Mouse (Mus musculus): Measurements from ENCODE around the gene Foxn3. TPM values are rescaled to one million over a fixed set of nuclear protein-coding genes. Genes with fewer than 3 reads are reported as not detected.

Gene Foxn3
- polyA plus RNA-seq, 1 experiment = 5.8 TPM

DNA sequence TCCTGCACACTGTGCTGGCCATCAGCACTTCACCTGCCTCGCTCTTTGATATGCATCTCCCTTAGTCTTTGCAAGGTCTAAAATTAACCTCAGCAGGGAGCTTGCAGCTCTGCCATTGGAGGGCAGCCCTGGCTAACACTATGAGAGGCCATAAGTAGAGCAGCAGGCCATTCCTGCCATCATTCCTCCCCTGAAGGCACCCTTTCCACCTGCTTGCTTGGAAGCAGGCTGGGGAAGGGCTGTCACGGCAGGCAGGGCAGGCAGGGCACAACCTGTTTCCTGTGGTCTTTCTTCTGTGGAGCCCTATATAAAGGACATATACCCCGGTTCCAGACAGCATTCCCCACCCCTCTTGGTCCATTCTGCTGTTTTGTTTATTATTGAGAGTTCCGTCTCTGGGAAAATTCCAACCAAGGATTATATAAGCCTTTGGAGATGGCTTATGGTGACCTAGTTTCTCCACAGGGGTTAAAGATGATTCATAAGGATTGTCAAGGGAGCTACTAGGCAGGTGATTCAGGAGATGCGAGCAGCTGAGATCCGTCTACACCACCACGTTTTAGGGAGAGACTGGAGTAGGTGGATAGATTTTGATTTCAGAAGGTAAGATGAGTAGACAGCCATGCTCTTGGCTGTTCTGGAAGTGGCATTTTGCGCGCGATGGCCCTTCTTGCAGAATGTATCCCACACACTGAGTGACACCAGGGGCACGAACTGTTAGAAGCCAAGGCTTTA, 347.7 kb downstream of the Foxn3 start:
- Histone ChIP-seq H3K4me2 (ENCODE audit: low read depth) (no peak overlapping the region), H3K79me2 (ENCODE audit: control insufficient read depth, insufficient read depth) (no peaks in the 10 kb centered on the region), H3ac (ENCODE audit: control insufficient read depth, insufficient read length) (no peak overlapping the region), H3K27me3 (ENCODE audit: control insufficient read depth, insufficient read depth, insufficient read length) (no peaks in the 10 kb centered on the region), H3K36me3 (ENCODE audit: control insufficient read depth, insufficient read depth) (no peaks in the 10 kb centered on the region), H3K4me3 (no peak overlapping the region)
- no peak for TF ChIP-seq MAX (IDR thresholded peaks at IDR 0.05; ENCODE audit: low read depth)
- no peak for TF ChIP-seq POLR2AphosphoS2 (IDR thresholded peaks at IDR 0.05; ENCODE audit: insufficient read length, low read depth)
- TF ChIP-seq TCF12 (IDR thresholded peaks at IDR 0.05; ENCODE audit: insufficient read depth, poor library complexity, severe bottlenecking) = no peak
- no peak for TF ChIP-seq USF1 (IDR thresholded peaks at IDR 0.05; ENCODE audit: low read depth)
- no peak for TF ChIP-seq E2F4 (IDR thresholded peaks at IDR 0.05; ENCODE audit: insufficient read depth)
- no peak for TF ChIP-seq POLR2A (IDR thresholded peaks at IDR 0.05; ENCODE audit: insufficient read length, low read depth)
- no peak for TF ChIP-seq TCF3 (IDR thresholded peaks at IDR 0.05; ENCODE audit: insufficient read length, low read depth)
- no peak for TF ChIP-seq CEBPB (IDR thresholded peaks at IDR 0.05; ENCODE audit: insufficient read depth, poor library complexity, severe bottlenecking)
- TF ChIP-seq SRF (IDR thresholded peaks at IDR 0.05; ENCODE audit: control insufficient read depth, insufficient read length, low read depth) = no peak
- TF ChIP-seq MYOG (IDR thresholded peaks at IDR 0.05; ENCODE audit: control insufficient read depth in 1 of 3, insufficient read depth in 1 of 3, insufficient read length in 2 of 3, low read depth in 2 of 3) = no peak
- TF ChIP-seq MYOD1 (IDR thresholded peaks at IDR 0.05; ENCODE audit: control insufficient read depth in 1 of 3, insufficient read length in 2 of 3, low read depth in 2 of 3) = no peak
- TF ChIP-seq REST (IDR thresholded peaks at IDR 0.05; ENCODE audit: insufficient read depth, insufficient read length) = no peak

DNA sequence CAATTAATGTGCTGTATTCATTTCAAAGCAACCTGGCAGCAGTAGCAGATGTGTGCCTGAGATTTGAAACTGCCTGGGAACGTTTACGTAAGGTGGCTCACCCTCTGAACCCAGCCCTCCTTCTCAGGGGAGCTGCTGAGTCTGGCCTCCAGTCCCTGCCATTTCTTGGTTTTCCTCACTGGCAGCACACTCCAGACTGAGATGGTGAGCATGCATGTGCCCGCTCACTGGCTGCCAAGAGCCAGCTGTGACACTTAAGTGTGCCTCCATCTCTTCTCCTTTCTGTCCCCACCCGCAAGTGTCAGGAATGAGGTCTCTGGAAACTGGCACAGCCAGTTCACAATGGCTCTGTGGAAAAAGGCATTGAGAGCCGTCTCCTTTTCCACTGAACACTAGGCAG, 349.3 kb downstream of the Foxn3 start:
- Histone ChIP-seq H3K4me2 (ENCODE audit: low read depth) (no peak overlapping the region), H3K36me3 (ENCODE audit: control insufficient read depth, insufficient read depth) (no peaks in the 10 kb centered on the region), H3K27me3 (ENCODE audit: control insufficient read depth, insufficient read depth, insufficient read length) (no peaks in the 10 kb centered on the region), H3K4me3 (no peak overlapping the region), H3K79me2 (ENCODE audit: control insufficient read depth, insufficient read depth) (no peaks in the 10 kb centered on the region), H3ac (ENCODE audit: control insufficient read depth, insufficient read length) (no peak overlapping the region)
- TF ChIP-seq SRF (IDR thresholded peaks at IDR 0.05; ENCODE audit: control insufficient read depth, insufficient read length, low read depth) (no peak), MYOG (IDR thresholded peaks at IDR 0.05; ENCODE audit: control insufficient read depth in 1 of 3, insufficient read depth in 1 of 3, insufficient read length in 2 of 3, low read depth in 2 of 3) (no peak), E2F4 (IDR thresholded peaks at IDR 0.05; ENCODE audit: insufficient read depth) (no peak), MAX (IDR thresholded peaks at IDR 0.05; ENCODE audit: low read depth) (no peak), MYOD1 (IDR thresholded peaks at IDR 0.05; ENCODE audit: control insufficient read depth in 1 of 3, insufficient read length in 2 of 3, low read depth in 2 of 3) (no peak), REST (IDR thresholded peaks at IDR 0.05; ENCODE audit: insufficient read depth, insufficient read length) (no peak), USF1 (IDR thresholded peaks at IDR 0.05; ENCODE audit: low read depth) (no peak), POLR2A (IDR thresholded peaks at IDR 0.05; ENCODE audit: insufficient read length, low read depth) (no peak), CEBPB (IDR thresholded peaks at IDR 0.05; ENCODE audit: insufficient read depth, poor library complexity, severe bottlenecking) (no peak), TCF12 (IDR thresholded peaks at IDR 0.05; ENCODE audit: insufficient read depth, poor library complexity, severe bottlenecking) (no peak), TCF3 (IDR thresholded peaks at IDR 0.05; ENCODE audit: insufficient read length, low read depth) (no peak), POLR2AphosphoS2 (IDR thresholded peaks at IDR 0.05; ENCODE audit: insufficient read length, low read depth) (no peak)

DNA sequence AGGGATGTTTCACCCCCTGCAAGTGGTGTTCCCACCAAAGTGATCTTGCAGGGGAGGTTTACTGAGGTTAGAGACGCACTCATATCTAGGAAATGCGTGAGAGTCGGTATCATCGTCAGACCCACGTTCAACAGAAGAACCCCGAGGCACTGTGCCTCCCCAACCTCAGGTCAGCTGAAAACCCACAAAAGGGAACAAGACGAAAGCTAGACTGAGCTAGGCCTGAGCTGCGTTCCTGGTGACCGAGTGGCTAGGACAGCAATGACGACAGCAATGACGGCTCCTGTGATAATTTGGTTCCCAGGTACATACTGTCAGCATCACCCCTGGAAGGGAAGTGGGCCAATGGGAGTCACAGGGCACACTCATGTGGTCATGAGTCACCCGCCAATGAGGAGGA, 350.2 kb downstream of the Foxn3 start:
- no peaks in the 10 kb centered on the region for H3K27me3 ChIP-seq (ENCODE audit: control insufficient read depth, insufficient read depth, insufficient read length)
- H3ac ChIP-seq (ENCODE audit: control insufficient read depth, insufficient read length) = no peak overlapping the region
- no peaks in the 10 kb centered on the region for H3K79me2 ChIP-seq (ENCODE audit: control insufficient read depth, insufficient read depth)
- TF ChIP-seq POLR2A (IDR thresholded peaks at IDR 0.05; ENCODE audit: insufficient read length, low read depth) = no peak
- no peak for TF ChIP-seq USF1 (IDR thresholded peaks at IDR 0.05; ENCODE audit: low read depth)
- no peak for TF ChIP-seq SRF (IDR thresholded peaks at IDR 0.05; ENCODE audit: control insufficient read depth, insufficient read length, low read depth)
- no peak for TF ChIP-seq TCF12 (IDR thresholded peaks at IDR 0.05; ENCODE audit: insufficient read depth, poor library complexity, severe bottlenecking)
- no peak for TF ChIP-seq CEBPB (IDR thresholded peaks at IDR 0.05; ENCODE audit: insufficient read depth, poor library complexity, severe bottlenecking)
- TF ChIP-seq POLR2AphosphoS2 (IDR thresholded peaks at IDR 0.05; ENCODE audit: insufficient read length, low read depth) = no peak
- TF ChIP-seq MAX (IDR thresholded peaks at IDR 0.05; ENCODE audit: low read depth) = no peak
- TF ChIP-seq MYOG (IDR thresholded peaks at IDR 0.05; ENCODE audit: control insufficient read depth in 1 of 3, insufficient read depth in 1 of 3, insufficient read length in 2 of 3, low read depth in 2 of 3) = no peak
- TF ChIP-seq TCF3 (IDR thresholded peaks at IDR 0.05; ENCODE audit: insufficient read length, low read depth) = no peak
- TF ChIP-seq MYOD1 (IDR thresholded peaks at IDR 0.05; ENCODE audit: control insufficient read depth in 1 of 3, insufficient read length in 2 of 3, low read depth in 2 of 3) = no peak
- no peak for TF ChIP-seq E2F4 (IDR thresholded peaks at IDR 0.05; ENCODE audit: insufficient read depth)
- TF ChIP-seq REST (IDR thresholded peaks at IDR 0.05; ENCODE audit: insufficient read depth, insufficient read length) = no peak
- H3K4me2 ChIP-seq (ENCODE audit: low read depth) = no peak overlapping the region
- no peak overlapping the region for H3K4me3 ChIP-seq
- no peaks in the 10 kb centered on the region for H3K36me3 ChIP-seq (ENCODE audit: control insufficient read depth, insufficient read depth)

DNA sequence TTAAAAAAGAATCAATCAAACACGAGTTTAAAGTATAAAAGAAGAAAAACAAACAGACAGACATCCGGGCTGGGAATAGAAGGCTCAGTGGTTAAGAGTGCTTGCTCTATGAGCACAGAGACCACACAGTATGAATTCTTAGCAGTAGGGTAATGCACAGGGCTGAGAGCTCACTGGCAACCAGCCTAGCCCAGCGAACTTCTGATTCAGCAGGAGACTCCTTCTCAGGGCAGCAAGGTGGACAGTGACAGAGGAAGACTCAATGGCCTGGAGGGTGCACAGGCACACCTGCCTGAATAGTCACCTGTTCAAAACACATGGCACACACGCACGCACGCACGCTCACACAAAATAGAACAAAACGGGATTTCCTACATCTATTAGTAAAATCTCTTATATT, 353.6 kb downstream of the Foxn3 start:
- Histone ChIP-seq H3K4me2 (ENCODE audit: low read depth) (no peak overlapping the region), H3K36me3 (ENCODE audit: control insufficient read depth, insufficient read depth) (no peaks in the 10 kb centered on the region), H3K79me2 (ENCODE audit: control insufficient read depth, insufficient read depth) (no peaks in the 10 kb centered on the region), H3K4me3 (no peak overlapping the region), H3K27me3 (ENCODE audit: control insufficient read depth, insufficient read depth, insufficient read length) (no peaks in the 10 kb centered on the region), H3ac (ENCODE audit: control insufficient read depth, insufficient read length) (no peak overlapping the region)
- TF ChIP-seq TCF12 (IDR thresholded peaks at IDR 0.05; ENCODE audit: insufficient read depth, poor library complexity, severe bottlenecking) (no peak), CEBPB (IDR thresholded peaks at IDR 0.05; ENCODE audit: insufficient read depth, poor library complexity, severe bottlenecking) (no peak), REST (IDR thresholded peaks at IDR 0.05; ENCODE audit: insufficient read depth, insufficient read length) (no peak), MAX (IDR thresholded peaks at IDR 0.05; ENCODE audit: low read depth) (no peak), POLR2AphosphoS2 (IDR thresholded peaks at IDR 0.05; ENCODE audit: insufficient read length, low read depth) (no peak), MYOD1 (IDR thresholded peaks at IDR 0.05; ENCODE audit: control insufficient read depth in 1 of 3, insufficient read length in 2 of 3, low read depth in 2 of 3) (no peak), POLR2A (IDR thresholded peaks at IDR 0.05; ENCODE audit: insufficient read length, low read depth) (no peak), MYOG (IDR thresholded peaks at IDR 0.05; ENCODE audit: control insufficient read depth in 1 of 3, insufficient read depth in 1 of 3, insufficient read length in 2 of 3, low read depth in 2 of 3) (no peak), SRF (IDR thresholded peaks at IDR 0.05; ENCODE audit: control insufficient read depth, insufficient read length, low read depth) (no peak), E2F4 (IDR thresholded peaks at IDR 0.05; ENCODE audit: insufficient read depth) (no peak), USF1 (IDR thresholded peaks at IDR 0.05; ENCODE audit: low read depth) (no peak), TCF3 (IDR thresholded peaks at IDR 0.05; ENCODE audit: insufficient read length, low read depth) (no peak)

All from myocyte (in vitro differentiated cells).